Mouse (Mus musculus) adrenal gland, postnatal 25 days (tissue): Measurements from ENCODE around the gene Grhl3. TPM values are rescaled to one million over a fixed set of nuclear protein-coding genes. Genes with fewer than 3 reads are reported as not detected.

Experiments used
- DNase-seq: peaks from one replicate; pipeline ENCODE4 v3.0.0; 2021; ENCODE audit warnings: mixed read lengths
- microRNA-seq, 2 experiments: library from miRNA; unstranded; fragments of <30 nt; microRNA quantifications; one replicate each; pipeline ENCODE4 v1.2.0; 2021
- total RNA-seq: library from RNA; stranded (reverse); gene quantifications from 2 replicates; pipeline ENCODE4 v1.2.3, GENCODE M21; 2021

Gene Grhl3
- total RNA-seq, 1 experiment from 2014 or later: not detected

DNA sequence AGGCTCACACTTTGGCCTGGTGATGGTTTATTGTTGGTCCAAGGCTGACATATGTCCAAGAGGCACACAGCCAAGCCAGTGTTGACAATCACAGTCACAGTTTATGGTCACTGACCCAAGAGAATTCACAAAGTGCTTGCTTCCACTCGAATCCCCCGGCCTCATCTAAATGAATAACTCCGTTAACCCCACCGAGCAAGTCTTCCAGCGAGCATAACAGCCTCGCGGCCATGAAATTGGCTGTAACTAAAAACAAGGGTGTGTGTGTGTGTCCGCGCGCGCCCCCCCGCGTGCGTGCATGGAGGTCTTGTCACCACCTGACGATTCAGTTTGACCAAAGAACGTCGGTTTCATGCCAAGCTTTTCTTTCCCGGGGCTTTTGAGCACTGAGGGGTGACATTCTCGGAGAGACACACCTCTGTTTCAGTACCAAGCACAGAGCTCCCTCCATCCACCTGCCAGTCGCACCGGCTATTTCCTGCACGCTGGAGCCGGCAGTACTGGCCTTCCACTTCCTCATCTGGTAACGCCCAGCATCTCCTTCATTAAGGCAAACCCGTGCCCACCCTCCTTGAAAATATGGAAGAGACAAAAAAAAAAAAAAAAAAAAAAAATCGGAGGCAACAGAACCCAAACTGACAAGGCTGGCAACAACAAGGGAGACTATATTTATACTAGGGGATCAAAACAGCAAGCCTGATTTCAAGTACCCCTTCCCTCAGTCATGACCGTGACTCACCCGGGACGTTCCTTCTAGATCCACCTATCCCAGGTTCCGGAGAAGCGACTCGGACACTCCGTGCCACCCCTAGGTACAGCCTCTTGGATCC is 79.5 kb downstream of the Grhl3 start:
- DNase-seq: peak; percentile 34

DNA sequence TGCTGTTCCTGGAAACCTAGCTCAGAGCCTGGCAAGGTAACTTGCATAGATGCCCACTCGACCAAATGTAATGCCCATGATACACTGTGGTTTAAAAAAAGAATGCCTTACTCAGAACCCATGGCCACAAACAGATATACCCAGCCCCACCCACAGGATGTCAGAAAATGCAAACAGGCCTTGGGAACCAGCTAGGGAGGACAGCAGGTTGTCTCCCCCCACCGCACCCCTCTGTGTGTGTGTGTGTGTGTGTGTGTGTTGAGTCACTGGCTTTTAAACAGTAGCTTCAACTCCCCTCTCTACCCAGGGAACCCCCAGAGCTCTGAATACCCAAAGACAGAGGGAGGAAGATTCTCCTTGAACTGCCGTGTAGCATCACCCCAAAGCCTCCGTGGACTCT is 80.2 kb downstream of the Grhl3 start:
- DNase-seq: no peak

Small RNA genes within 50 kb of the gene (microRNA-seq; reads per million reads assigned to microRNA genes)
- gene Gm25317: 0 reads per million in 2 experiments

Other genes with a start within 250 kb of the Grhl3 start
- 133 and 151 TPM in 2 replicates for gene Srrm1, start 220.3 kb downstream of the Grhl3 start, total RNA-seq
- not detected in 2 replicates for gene Ncmap, start 175.4 kb downstream of the Grhl3 start, total RNA-seq
- 11.9 and 16.9 TPM in 2 replicates for gene Rcan3, start 139.8 kb downstream of the Grhl3 start, total RNA-seq
- gene Stpg1, start 78.8 kb downstream of the Grhl3 start, total RNA-seq: 0.91 TPM in 1 of 2 replicates, not detected in the other
- gene Nipal3, start 78.6 kb downstream of the Grhl3 start, total RNA-seq: 12.7 and 26.6 TPM in 2 replicates
- 0.18 and 0.19 TPM in 2 replicates for gene Ifnlr1, start 112.7 kb upstream of the Grhl3 start, total RNA-seq
- 1.3 and 1.6 TPM in 2 replicates for gene Il22ra1, start 154.5 kb upstream of the Grhl3 start, total RNA-seq
- gene Myom3, start 186.1 kb upstream of the Grhl3 start, total RNA-seq: 0.48 and 0.64 TPM in 2 replicates